Mouse (Mus musculus) CH12F3 (cell line): Measurements from ENCODE around the gene Tex47.

ENCODE experiments used
- in situ Hi-C: fragments of 300-500 bp; cut with MboI; formaldehyde crosslinking; loops from 2 replicates; pipeline ENCODE4 v1.14.3; 2020; ENCODE audit warnings: low sequenced_read_pairs

Tex47 gene

GRCm38 (mm10) chr5:7303819-7304218 is at the start of gene Tex47:
Gene Tex47, plus strand, starts transcription at chr5:7304119.
- in situ Hi-C loops: no loop called here

GRCm38 (mm10) chr5:7276659-7277455 is 27.1 kb upstream of the Tex47 start:
- in situ Hi-C loops: no loop called here

GRCm38 (mm10) chr5:7284336-7284735 is 19.6 kb upstream of the Tex47 start:
- in situ Hi-C loops: no loop called here

- in situ Hi-C loops: no loop called here
Measured at GRCm38 (mm10) chr5:7302969-7303368, 950 bp upstream of the Tex47 start.

DNA sequence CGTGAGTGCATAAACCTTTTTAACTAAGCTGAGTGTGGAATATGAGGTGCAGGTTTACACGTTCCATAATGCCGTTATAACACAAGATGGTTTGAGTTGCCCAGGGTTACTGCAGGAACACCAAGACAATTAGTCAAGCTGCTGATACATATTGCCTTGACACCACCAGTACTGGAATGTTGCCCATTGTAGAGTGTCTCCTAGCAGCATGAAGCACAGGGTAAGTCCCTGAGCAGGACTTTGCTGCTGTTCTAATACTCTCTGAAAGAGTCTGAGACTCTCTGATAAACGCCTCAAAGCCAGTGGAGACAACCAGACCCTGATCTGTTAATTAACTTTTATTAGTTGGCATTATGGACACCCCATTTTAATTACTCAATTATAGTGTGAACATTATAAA is 21.7 kb downstream of the Tex47 start:
- in situ Hi-C loops: no loop called here

- in situ Hi-C loops: no loop called here
Measured at GRCm38 (mm10) chr5:7344145-7345010, 40.5 kb downstream of the Tex47 start, which contains the start of gene Zfp804b. Gene Zfp804b, minus strand, starts transcription at chr5:7344756.

- in situ Hi-C loops: no loop called here
Measured at GRCm38 (mm10) chr5:7345011-7345389, 41.1 kb downstream of the Tex47 start.
